Mouse (Mus musculus): ENCODE measurements around the gene 2510009E07Rik.

DNA sequence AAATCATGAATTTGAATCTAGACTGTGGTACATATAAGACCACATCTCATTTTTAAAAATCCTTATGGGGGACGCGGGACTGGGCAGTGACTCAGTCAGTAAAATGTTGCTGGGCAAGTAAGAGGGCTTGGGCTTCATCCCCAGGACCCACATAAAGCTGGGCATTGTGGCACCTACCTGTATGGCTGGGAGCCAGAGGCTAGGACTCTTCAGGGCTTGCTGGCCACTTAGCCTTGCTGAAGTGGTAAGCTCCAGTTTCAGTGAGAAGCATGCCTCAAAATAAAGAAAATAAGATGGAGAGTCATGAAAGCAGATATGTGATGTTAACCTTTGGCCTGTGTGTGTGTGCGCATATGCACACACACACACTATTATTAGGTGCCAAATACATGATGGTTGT lies 33.0 kb upstream of the 2510009E07Rik start:
- no peak for TF ChIP-seq CTCF (IDR thresholded peaks at IDR 0.05; ENCODE audit: insufficient read depth, low read length)
- TF ChIP-seq POLR2A (IDR thresholded peaks at IDR 0.05; ENCODE audit: borderline replicate concordance, extremely low read depth, low read depth, low read length): no peak
